Mouse (Mus musculus) liver, postnatal 0 days (tissue): Measurements from ENCODE around the gene Klkb1. TPM values are rescaled to one million over a fixed set of nuclear protein-coding genes. Genes with fewer than 3 reads are reported as not detected.

ENCODE experiments used
- ATAC-seq: fragments of 200-750 bp; cut with Nextera tagmentation; 2 replicates; pipeline ENCODE4 v1.8.0; 2017; ENCODE audit warnings: mild to moderate bottlenecking, moderate library complexity
- DNase-seq: peaks from one replicate; pipeline ENCODE4 v3.0.0-alpha.2; 2016
- H3K27ac ChIP-seq: fragments of 300-500 bp; sonication (generic); 2 replicates; pipeline ENCODE4 v1.5.1; 2014; ENCODE audit warnings: antibody characterized with exemption, moderate library complexity, mild to moderate bottlenecking, low read depth
- H3K27me3 ChIP-seq: fragments of 300-500 bp; sonication (generic); 2 replicates; pipeline ENCODE4 v1.6.1; 2014; ENCODE audit warnings: low read length, control low read depth, mixed read lengths; ENCODE audit not compliant: insufficient read depth
- H3K36me3 ChIP-seq: fragments of 300-500 bp; sonication (generic); replicated peaks from 2 replicates; pipeline ENCODE4 v1.6.1; 2014; ENCODE audit warnings: mild to moderate bottlenecking, control low read depth, low read length, moderate library complexity, mixed read lengths; ENCODE audit not compliant: insufficient read depth
- H3K4me1 ChIP-seq: fragments of 300-500 bp; sonication (generic); 2 replicates; pipeline ENCODE4 v1.6.1; 2014; ENCODE audit warnings: antibody characterized with exemption, mild to moderate bottlenecking, control low read depth; ENCODE audit not compliant: insufficient read depth
- H3K4me2 ChIP-seq: fragments of 300-500 bp; sonication (generic); 2 replicates; pipeline ENCODE4 v1.6.1; 2014; ENCODE audit warnings: low read depth, mild to moderate bottlenecking, low read length, moderate library complexity, mixed read lengths
- H3K4me3 ChIP-seq: fragments of 300-500 bp; sonication (generic); 2 replicates; pipeline ENCODE4 v1.5.1; 2014; ENCODE audit warnings: low read depth, low read length
- H3K9ac ChIP-seq: fragments of 300-500 bp; sonication (generic); replicated peaks from 2 replicates; pipeline ENCODE4 v1.6.1; 2014; ENCODE audit warnings: mild to moderate bottlenecking, moderate library complexity
- H3K9me3 ChIP-seq: fragments of 300-500 bp; sonication (generic); 2 replicates; pipeline ENCODE4 v1.6.1; 2016; ENCODE audit warnings: mild to moderate bottlenecking, control low read depth, low read length, mixed read lengths
- CTCF ChIP-seq: sonication (generic); IDR thresholded peaks from 2 replicates; pipeline ENCODE4 v1.5.1; 2016; ENCODE audit warnings: antibody characterized with exemption, low read depth
- EP300 ChIP-seq: IDR thresholded peaks from 2 replicates; pipeline ENCODE4 v1.6.1; 2016; ENCODE audit warnings: antibody characterized with exemption, low read depth, mild to moderate bottlenecking
- WGBS: fragments of 180-500 bp; shearing (Covaris S2); extraction: QIAGEN DNeasy Blood & Tissue Kit; methylation state at CpG from one replicate; pipeline ENCODE4 v1.1.7; 2014; ENCODE audit not compliant: insufficient replicate concordance; 5-methylcytosine and 5-hydroxymethylcytosine counted together
- polyA plus RNA-seq: library from polyadenylated mRNA; unstranded; fragments of >200 nt; fragmentation: Nextera tagmentation; extraction: Ambion mirVana; gene quantifications from 2 replicates; pipeline ENCODE4 v1.2.1, GENCODE M21; 2015

Klkb1 gene
- polyA plus RNA-seq, 1 experiment from 2014 or later = 29.5 TPM

DNA sequence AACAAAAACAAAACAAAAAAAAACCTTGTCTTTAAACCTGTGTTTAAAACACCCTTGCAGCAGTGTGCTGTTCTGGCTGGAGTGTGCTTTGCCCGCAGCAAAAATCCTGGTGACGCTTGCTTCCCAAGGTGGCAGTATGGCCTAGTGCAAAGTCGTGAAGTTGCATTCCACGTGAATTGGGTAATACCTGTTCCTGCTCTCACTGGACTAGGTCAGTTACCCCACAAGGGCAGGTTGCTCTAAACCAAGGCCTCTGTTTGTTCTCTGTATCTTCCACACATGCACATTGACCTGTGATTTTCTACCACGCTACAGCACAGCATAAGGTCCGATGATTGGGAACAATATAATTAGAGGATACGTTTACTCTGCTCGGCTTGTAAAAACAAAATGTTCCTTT lies 13.0 kb downstream of the Klkb1 start:
- Histone ChIP-seq H3K36me3 (peaks cover 5% of the 10 kb centered on the region; the same call in 1 of the 2 replicates), H3K4me2 (no peak overlapping the region), H3K27me3 (no peaks in the 10 kb centered on the region), H3K9me3 (no peaks in the 10 kb centered on the region), H3K4me1 (no peaks in the 10 kb centered on the region), H3K9ac (no peak overlapping the region), H3K4me3 (no peak overlapping the region), H3K27ac (peak overlapping the region; percentile 79)
- 55% methylated on average over 8 of the region's 8 CpGs for WGBS
- TF ChIP-seq CTCF = 0 out of 2 replicates have a peak, but pooled peaks have one; percentile 11
- 0 out of 2 replicates have a peak, but pooled peaks have one; percentile 16 for TF ChIP-seq EP300
- peak; percentile 95 for ATAC-seq
- peak; percentile 47 for DNase-seq

DNA sequence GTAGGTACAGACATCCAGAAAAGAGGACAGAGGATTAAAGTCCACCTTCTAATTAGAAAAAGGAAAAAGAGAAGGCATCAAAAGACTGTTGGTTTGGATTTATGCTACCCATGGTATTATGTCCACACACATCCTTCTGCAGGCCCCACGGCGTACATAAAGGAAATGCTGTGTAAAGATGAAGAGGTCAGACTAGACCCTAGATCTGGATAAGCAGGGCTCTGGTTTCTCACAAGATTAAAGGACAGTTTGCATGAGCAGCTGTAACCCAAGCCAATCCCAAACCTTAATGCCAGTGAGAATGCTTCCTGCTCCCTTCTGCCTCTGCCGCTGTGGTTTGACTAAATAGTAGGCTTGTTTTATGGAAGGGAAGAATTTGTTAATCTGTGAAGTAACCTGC lies 17.2 kb downstream of the Klkb1 start:
- Histone ChIP-seq H3K9me3 (no peaks in the 10 kb centered on the region), H3K36me3 (peaks cover 13% of the 10 kb centered on the region), H3K4me3 (no peak overlapping the region), H3K4me1 (no peaks in the 10 kb centered on the region), H3K4me2 (no peak overlapping the region), H3K27ac (no peak overlapping the region), H3K9ac (no peak overlapping the region), H3K27me3 (no peaks in the 10 kb centered on the region)
- 72% methylated on average over 3 of the region's 3 CpGs for WGBS
- ATAC-seq (no peak), DNase-seq (no peak)
- TF ChIP-seq CTCF (no peak), EP300 (no peak)

DNA sequence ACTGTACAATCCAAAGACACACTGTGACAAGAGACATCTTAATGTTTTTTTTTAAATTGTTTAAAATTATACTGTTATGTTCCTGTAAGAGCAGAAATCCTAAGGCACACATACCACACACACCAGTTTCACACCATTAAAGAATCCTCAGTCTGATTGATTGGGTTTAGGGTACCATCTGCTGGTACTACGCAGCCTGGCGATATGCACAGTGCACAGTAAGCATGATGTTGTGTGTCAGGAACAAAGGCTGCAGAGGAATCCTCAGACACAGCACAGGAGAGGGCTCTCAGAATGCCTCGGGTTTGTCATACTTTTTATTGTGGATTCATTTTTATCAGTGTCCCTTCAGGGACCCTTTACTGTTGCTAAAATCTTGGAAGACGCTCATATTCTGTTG lies 20.3 kb downstream of the Klkb1 start:
- Histone ChIP-seq H3K27ac (no peak overlapping the region), H3K9me3 (no peaks in the 10 kb centered on the region), H3K9ac (no peak overlapping the region), H3K4me2 (no peak overlapping the region), H3K36me3 (peaks cover 12% of the 10 kb centered on the region; the same call in 1 of the 2 replicates), H3K4me3 (no peak overlapping the region), H3K27me3 (no peaks in the 10 kb centered on the region), H3K4me1 (no peaks in the 10 kb centered on the region)
- DNase-seq (no peak), ATAC-seq (no peak)
- WGBS = 74% methylated on average over 4 of the region's 4 CpGs
- no peak for TF ChIP-seq CTCF
- no peak for TF ChIP-seq EP300

DNA sequence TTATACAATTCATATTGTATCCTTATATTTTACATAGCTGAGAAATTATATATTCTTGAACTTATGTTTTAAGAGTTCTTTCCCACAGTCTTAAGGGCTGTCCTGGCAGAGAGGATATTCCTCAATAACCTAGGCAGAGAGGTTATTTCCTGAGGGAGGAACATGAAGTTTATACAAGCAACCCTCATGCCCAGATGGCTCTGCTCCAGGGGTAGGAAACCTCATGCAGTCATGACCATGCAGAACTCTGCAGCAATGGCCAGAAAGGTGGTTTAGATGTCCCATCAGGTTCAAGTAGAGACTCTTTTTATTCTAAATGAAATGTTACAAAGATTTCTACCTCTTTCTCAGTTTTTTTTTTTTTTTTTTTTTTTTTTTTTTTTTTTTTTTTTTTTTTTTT lies 25.6 kb downstream of the Klkb1 start:
- no peak overlapping the region for H3K9ac ChIP-seq
- ATAC-seq = no peak
- no peaks in the 10 kb centered on the region for H3K27me3 ChIP-seq
- no peak overlapping the region for H3K4me3 ChIP-seq
- H3K4me2 ChIP-seq = no peak overlapping the region
- TF ChIP-seq CTCF (no peak), EP300 (no peak)
- DNase-seq = no peak
- H3K36me3 ChIP-seq = 0 out of 2 replicates have a peak, but pooled peaks cover 5% of the 10 kb centered on the region
- H3K4me1 ChIP-seq = peaks cover 17% of the 10 kb centered on the region
- no peak overlapping the region for H3K27ac ChIP-seq
- no peaks in the 10 kb centered on the region for H3K9me3 ChIP-seq

DNA sequence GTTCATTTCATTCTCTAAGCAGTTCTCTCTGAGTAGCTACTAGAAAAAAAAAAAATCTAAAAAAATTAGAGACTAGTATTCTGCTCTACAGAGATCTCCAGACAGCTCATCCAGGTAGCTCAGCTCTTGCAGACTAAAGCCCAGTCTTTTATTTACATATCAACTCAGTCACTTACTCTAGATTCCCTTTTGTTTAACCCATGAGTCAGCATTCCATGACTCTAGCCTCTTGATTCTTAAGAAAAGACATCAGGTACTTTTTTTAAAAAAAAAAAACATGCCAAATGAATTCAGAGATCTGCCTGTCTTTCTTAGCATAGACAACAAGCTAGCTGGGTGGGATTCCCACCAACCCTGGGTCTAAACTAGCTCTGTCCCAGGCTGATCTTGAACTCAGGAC lies 26.2 kb downstream of the Klkb1 start:
- H3K9ac ChIP-seq = no peak overlapping the region
- TF ChIP-seq CTCF (no peak), EP300 (no peak)
- H3K4me3 ChIP-seq = no peak overlapping the region
- DNase-seq (no peak), ATAC-seq (no peak)
- H3K27me3 ChIP-seq = no peaks in the 10 kb centered on the region
- H3K36me3 ChIP-seq = 0 out of 2 replicates have a peak, but pooled peaks cover 5% of the 10 kb centered on the region
- no peak overlapping the region for H3K27ac ChIP-seq
- peaks cover 17% of the 10 kb centered on the region for H3K4me1 ChIP-seq
- no peaks in the 10 kb centered on the region for H3K9me3 ChIP-seq
- no peak overlapping the region for H3K4me2 ChIP-seq

DNA sequence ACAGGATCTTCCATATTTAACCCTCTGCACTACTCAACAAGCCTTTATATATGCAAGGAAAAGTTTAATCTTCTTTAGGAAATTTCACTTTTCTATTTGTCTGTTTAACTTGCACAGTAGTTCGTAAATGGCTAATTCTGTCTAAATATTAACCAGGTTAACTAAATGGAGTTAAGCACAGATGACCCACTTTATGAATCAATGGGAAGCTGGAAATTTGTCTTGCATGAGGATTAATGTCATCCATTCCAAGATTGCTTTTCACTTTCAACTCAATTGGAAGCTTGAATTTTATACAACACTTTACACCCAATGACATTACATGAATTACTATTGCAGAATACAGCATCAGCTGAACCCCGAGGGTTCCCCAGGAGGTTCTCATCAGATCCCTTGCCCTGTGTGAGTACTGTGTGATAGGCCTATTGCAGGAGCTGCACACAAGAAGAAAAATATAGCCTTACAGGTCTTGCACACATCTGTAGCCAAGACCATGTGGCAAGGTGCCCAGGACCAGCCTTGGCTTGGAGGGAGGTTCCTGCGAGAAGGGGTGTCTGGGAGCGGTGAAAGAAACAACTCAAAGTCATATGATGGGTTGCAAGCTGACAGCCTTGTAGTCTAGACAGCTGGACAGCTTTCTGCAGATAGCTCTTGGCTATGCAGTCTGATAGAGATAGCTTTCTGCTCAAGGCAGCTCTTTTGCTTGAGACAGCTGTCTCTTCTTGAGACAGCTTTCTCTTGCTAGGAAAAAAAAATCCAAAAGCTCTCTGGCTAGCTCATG lies 26.9 kb downstream of the Klkb1 start:
- Histone ChIP-seq H3K27ac (peak overlapping the region; percentile 86), H3K4me2 (no peak overlapping the region)
- ATAC-seq = no peak

More for the DNA sequence above, 26.9 kb downstream of the Klkb1 start:
- TF ChIP-seq EP300 (no peak), CTCF (no peak)
- DNase-seq = no peak
- H3K4me3 ChIP-seq = no peak overlapping the region
- no peaks in the 10 kb centered on the region for H3K9me3 ChIP-seq
- 0 out of 2 replicates have a peak, but pooled peaks cover 2% of the 10 kb centered on the region for H3K36me3 ChIP-seq
- H3K9ac ChIP-seq = no peak overlapping the region
- 65% methylated on average over 4 of the region's 4 CpGs for WGBS
- H3K4me1 ChIP-seq = peaks cover 17% of the 10 kb centered on the region
- no peaks in the 10 kb centered on the region for H3K27me3 ChIP-seq
